9 mouse cellular contexts compared by ENCODE assay signal in the genomic region with DNA sequence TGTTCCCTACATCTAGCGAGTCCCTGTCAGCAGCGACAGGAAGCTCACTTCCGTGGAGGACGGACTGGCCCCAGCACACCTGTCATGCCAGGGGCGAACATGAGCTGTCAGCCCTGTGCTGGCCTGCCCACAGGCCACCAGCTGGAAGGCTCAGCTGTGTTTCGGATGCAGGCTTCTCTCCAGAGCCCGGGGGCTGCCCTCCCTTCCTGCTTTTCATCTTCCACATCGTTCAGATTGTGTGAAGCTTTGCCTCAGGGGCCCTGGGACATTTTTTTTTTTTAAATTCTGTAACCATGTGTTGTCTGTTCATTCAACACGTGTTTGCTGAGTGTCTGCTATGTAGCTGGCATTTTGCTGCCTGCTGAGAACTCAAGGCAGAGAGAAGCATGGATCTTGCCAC.
DNase-seq lines count a peak whose midpoint lies in the region; ATAC-seq and TF ChIP-seq lines count a peak whose summit lies in the region.
"Had no signal": no experiment of that assay in that cellular context is flagged by ENCODE, and none has a peak within 500 bp of the region (broad histone marks: within the 10 kb centered on the region; RNA-seq: fewer than 3 reads in every experiment).

No protein-coding gene starts in this region.

- H3K36me3 ChIP-seq in lung, embryonic 15.5 days: no peaks in the 10 kb centered on the region
- no peaks in the 10 kb centered on the region for H3K36me3 ChIP-seq in lung, postnatal 0 days (ENCODE audit: insufficient read depth, low read length)
- no peaks in the 10 kb centered on the region for H3K36me3 ChIP-seq in embryonic facial prominence, embryonic 15.5 days

- 14% methylated on average over 9 of the region's 9 CpGs for WGBS in lung, embryonic 15.5 days
- WGBS in lung, postnatal 0 days: 7% methylated on average over 9 of the region's 9 CpGs
- WGBS in embryonic facial prominence, embryonic 15.5 days: 2% methylated on average over 9 of the region's 9 CpGs

- TF ChIP-seq CTCF in lung, postnatal 0 days (IDR thresholded peaks at IDR 0.05): no peak

- H3K27me3 ChIP-seq in lung, embryonic 15.5 days: no peaks in the 10 kb centered on the region
- no peaks in the 10 kb centered on the region for H3K27me3 ChIP-seq in lung, postnatal 0 days (replicated peaks; ENCODE audit: insufficient read depth, low read length)
- no peaks in the 10 kb centered on the region for H3K27me3 ChIP-seq in embryonic facial prominence, embryonic 15.5 days

- H3K4me3 ChIP-seq in lung, embryonic 15.5 days: no peak overlapping the region
- H3K4me3 ChIP-seq in lung, postnatal 0 days (ENCODE audit: low read depth, low read length): no peak overlapping the region
- no peak overlapping the region for H3K4me3 ChIP-seq in embryonic facial prominence, embryonic 15.5 days (replicated peaks)

- no peak for TF ChIP-seq EP300 in lung, postnatal 0 days (IDR thresholded peaks at IDR 0.05)

- H3K9me3 ChIP-seq in lung, embryonic 15.5 days: no peaks in the 10 kb centered on the region
- no peaks in the 10 kb centered on the region for H3K9me3 ChIP-seq in lung, postnatal 0 days (ENCODE audit: low read length)
- no peaks in the 10 kb centered on the region for H3K9me3 ChIP-seq in embryonic facial prominence, embryonic 15.5 days (replicated peaks)

- no peak for DNase-seq in cerebellum, adult 9-10 months
- no peak for DNase-seq in lung, postnatal 0 days (ENCODE audit: low spot score)
- DNase-seq in adipocyte (ENCODE audit: low spot score): no peak
- DNase-seq in heart, postnatal 4 days: no peak

- no peak overlapping the region for H3K27ac ChIP-seq in lung, embryonic 15.5 days
- H3K27ac ChIP-seq in lung, postnatal 0 days (ENCODE audit: low read length): no peak overlapping the region
- no peak overlapping the region for H3K27ac ChIP-seq in embryonic facial prominence, embryonic 15.5 days (replicated peaks)
- H3K27ac ChIP-seq: macrophage had no signal

- ATAC-seq in cerebellum, adult (ENCODE audit: insufficient number of reproducible peaks, low FRiP score, low TSS enrichment): peak; percentile 65
- ATAC-seq in lung, embryonic 15.5 days (ENCODE audit: borderline replicate concordance, extremely low read depth, low FRiP score, low TSS enrichment): no peak
- ATAC-seq in lung, postnatal 0 days: no peak
- ATAC-seq in embryonic facial prominence, embryonic 15.5 days (ENCODE audit: insufficient number of reproducible peaks, low FRiP score, low TSS enrichment, low read depth): 0 out of 2 replicates have a peak, but pooled peaks have one; percentile 65
- ATAC-seq in megakaryocyte, adult 5-6 weeks (ENCODE audit: poor library complexity, severe bottlenecking): peak; percentile 59

- peaks cover 3% of the 10 kb centered on the region; the same call in 1 of the 2 replicates for H3K4me1 ChIP-seq in lung, embryonic 15.5 days
- H3K4me1 ChIP-seq in lung, postnatal 0 days (ENCODE audit: insufficient read depth, low read depth, low read length): no peaks in the 10 kb centered on the region; the same call in 1 of the 2 replicates
- peaks cover 10% of the 10 kb centered on the region for H3K4me1 ChIP-seq in embryonic facial prominence, embryonic 15.5 days

- 0 out of 2 replicates have a peak overlapping the region, but pooled peaks have one; percentile 14 for H3K4me2 ChIP-seq in lung, embryonic 15.5 days
- no peak overlapping the region for H3K4me2 ChIP-seq in lung, postnatal 0 days (replicated peaks; ENCODE audit: low read depth, low read length)
- peak overlapping the region; percentile 21 for H3K4me2 ChIP-seq in embryonic facial prominence, embryonic 15.5 days (replicated peaks)

- no peak overlapping the region for H3K9ac ChIP-seq in lung, embryonic 15.5 days
- H3K9ac ChIP-seq in lung, postnatal 0 days (replicated peaks; ENCODE audit: low read depth): no peak overlapping the region
- no peak overlapping the region for H3K9ac ChIP-seq in embryonic facial prominence, embryonic 15.5 days

Comparison
In these comparisons a context has a peak if more than half of its experiments do, and no peak if none do; other contexts are left out.
1. ATAC-seq: peak in cerebellum, adult (single experiment), embryonic facial prominence, embryonic 15.5 days (single experiment) and megakaryocyte, adult 5-6 weeks (single experiment); none in lung, embryonic 15.5 days (single experiment) and lung, postnatal 0 days (single experiment).